ENCODE assay signal across 8 mouse cellular contexts in the genomic region with DNA sequence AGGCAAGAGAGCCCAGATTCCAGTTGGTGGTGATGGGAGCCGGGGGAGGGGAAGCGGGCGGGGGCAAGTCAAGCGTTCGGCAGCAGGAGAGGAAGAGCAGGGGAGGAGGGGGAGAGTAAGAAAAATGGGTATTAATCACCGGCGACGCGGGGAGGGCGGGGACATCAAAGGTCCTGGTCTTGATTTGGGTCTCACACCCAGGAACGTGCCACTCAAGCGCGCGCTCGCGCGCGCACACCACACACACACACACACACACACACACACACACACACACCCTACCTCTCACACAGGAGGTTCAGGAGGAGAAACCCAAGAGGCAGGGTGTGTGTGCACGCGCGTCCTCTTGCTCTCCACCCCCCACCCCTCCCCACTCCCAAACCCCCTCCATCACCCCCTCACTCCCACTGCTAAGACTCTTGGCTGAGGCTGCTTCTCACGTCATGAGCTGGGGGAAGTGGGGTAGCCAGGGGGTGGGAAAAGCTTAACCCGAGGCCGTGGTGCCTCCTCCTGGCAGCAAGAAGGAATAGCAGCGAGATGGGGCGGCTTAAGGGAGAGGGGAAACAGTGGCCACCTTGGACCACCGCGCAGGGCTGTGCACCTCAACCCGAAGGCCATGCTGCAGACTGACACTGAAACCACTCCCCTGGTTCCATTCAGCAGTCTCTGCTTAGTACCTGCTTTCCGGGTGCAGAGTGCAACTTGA. TPM values are rescaled to one million over a fixed set of nuclear protein-coding genes. Genes with fewer than 3 reads are reported as not detected.
DNase-seq lines count a peak whose midpoint lies in the region; ATAC-seq lines count a peak whose summit lies in the region.

Gene Grin2b, minus strand, starts transcription at position 321 of the 706 bp plus-strand sequence.

- H3K9me3 ChIP-seq in kidney, embryonic 16.5 days (ENCODE audit: low read length) = no peaks in the 10 kb centered on the region
- H3K9me3 ChIP-seq in heart, embryonic 14.5 days (ENCODE audit: control insufficient read depth, low read length) = no peaks in the 10 kb centered on the region
- no peaks in the 10 kb centered on the region for H3K9me3 ChIP-seq in midbrain, embryonic 14.5 days (ENCODE audit: control insufficient read depth, low read length)

- no peaks in the 10 kb centered on the region for H3K36me3 ChIP-seq in kidney, embryonic 16.5 days (ENCODE audit: insufficient read depth, low read length)
- no peaks in the 10 kb centered on the region for H3K36me3 ChIP-seq in heart, embryonic 14.5 days (ENCODE audit: control insufficient read depth, insufficient read depth, low read length)
- no peaks in the 10 kb centered on the region for H3K36me3 ChIP-seq in midbrain, embryonic 14.5 days (ENCODE audit: control insufficient read depth, insufficient read depth, low read length)

- under 1% methylated on average over 24 of the region's 30 CpGs for WGBS in kidney, embryonic 16.5 days
- WGBS in heart, embryonic 14.5 days = under 1% methylated on average over 21 of the region's 30 CpGs
- WGBS in midbrain, embryonic 14.5 days = under 1% methylated on average over 30 of the region's 30 CpGs

- no peak for DNase-seq in kidney, adult 11 months
- DNase-seq in cerebellum, postnatal 36 days = peak; percentile 36 to 37
- DNase-seq in left cerebral cortex, postnatal 14 days (ENCODE audit: low spot score in 2 of 2) = peak; percentile 77 to 78
- peak; percentile 89 for DNase-seq in midbrain, embryonic 14.5 days
- no peak for DNase-seq in urinary bladder, adult 2 months (ENCODE audit: low spot score)
- DNase-seq in thymus, postnatal 14 days = no peak

- H3K27ac ChIP-seq in kidney, embryonic 16.5 days (ENCODE audit: low read length) = no peak within 1 kb of the TSS
- H3K27ac ChIP-seq in heart, embryonic 14.5 days (replicated peaks in 1 of 2; ENCODE audit: control insufficient read depth in 1 of 2, insufficient read depth in 1 of 2, low read depth in 2 of 2, low read length in 2 of 2) = no peak within 1 kb of the TSS
- peak within 1 kb of the TSS; percentile 91 for H3K27ac ChIP-seq in midbrain, embryonic 14.5 days (replicated peaks; ENCODE audit: low read depth, low read length)

- peaks cover 46% of the 10 kb centered on the region for H3K27me3 ChIP-seq in kidney, embryonic 16.5 days (ENCODE audit: insufficient read depth, low read length)
- peaks cover 48% of the 10 kb centered on the region for H3K27me3 ChIP-seq in heart, embryonic 14.5 days (ENCODE audit: control insufficient read depth, insufficient read depth, low read length)
- H3K27me3 ChIP-seq in midbrain, embryonic 14.5 days (ENCODE audit: control insufficient read depth, insufficient read depth, low read length) = no peaks in the 10 kb centered on the region

- H3K4me3 ChIP-seq in kidney, embryonic 16.5 days (ENCODE audit: low read length) = peak within 1 kb of the TSS; percentile 51
- peak within 1 kb of the TSS; percentile 40 to 42 for H3K4me3 ChIP-seq in heart, embryonic 14.5 days (ENCODE audit: control insufficient read depth in 1 of 2, insufficient read depth in 1 of 2, low read depth in 1 of 2, low read length in 2 of 2)
- peak within 1 kb of the TSS; percentile 50 for H3K4me3 ChIP-seq in midbrain, embryonic 14.5 days (replicated peaks; ENCODE audit: low read depth, low read length)

- H3K9ac ChIP-seq in kidney, embryonic 16.5 days (replicated peaks; ENCODE audit: low read length) = no peak within 1 kb of the TSS
- H3K9ac ChIP-seq in heart, embryonic 14.5 days (ENCODE audit: low read length) = 0 out of 2 replicates have a peak within 1 kb of the TSS, but pooled peaks have one; percentile 30
- peak within 1 kb of the TSS; percentile 70 for H3K9ac ChIP-seq in midbrain, embryonic 14.5 days (replicated peaks; ENCODE audit: low read length)

- peak; percentile 46; the same call in 1 of the 2 replicates for ATAC-seq in kidney, embryonic 16.5 days (ENCODE audit: low FRiP score, low TSS enrichment)
- ATAC-seq in heart, embryonic 14.5 days (ENCODE audit: insufficient number of reproducible peaks, insufficient read depth, low FRiP score, low read depth) = no peak
- ATAC-seq in midbrain, embryonic 14.5 days (ENCODE audit: low FRiP score, low TSS enrichment) = peak; percentile 77

- peaks cover 17% of the 10 kb centered on the region for H3K4me1 ChIP-seq in kidney, embryonic 16.5 days (ENCODE audit: insufficient read depth, low read length)
- H3K4me1 ChIP-seq in heart, embryonic 14.5 days (ENCODE audit: control insufficient read depth in 2 of 2, insufficient read depth in 2 of 2, low read length in 2 of 2) = peaks cover 2 to 7% of the 10 kb centered on the region in 2 experiments; a peak in 1 of 4 replicates
- H3K4me1 ChIP-seq in midbrain, embryonic 14.5 days (ENCODE audit: control insufficient read depth, insufficient read depth, low read length) = peaks cover 9% of the 10 kb centered on the region

- intact Hi-C loops in left cerebral cortex, postnatal 14 days (cut with DNase I) = loop anchor here (2.0 to 5.0 kb wide), 4 partner anchors 64 to 731 kb away; no protein-coding TSS in a partner anchor

- H3K4me2 ChIP-seq in kidney, embryonic 16.5 days (replicated peaks; ENCODE audit: low read depth, low read length) = peak within 1 kb of the TSS; percentile 89
- peak within 1 kb of the TSS; percentile 87 for H3K4me2 ChIP-seq in heart, embryonic 14.5 days (ENCODE audit: low read length)
- peak within 1 kb of the TSS; percentile 72 for H3K4me2 ChIP-seq in midbrain, embryonic 14.5 days (ENCODE audit: low read length)

RNA-seq across cellular contexts. Expression of gene Grin2b, which starts in this region (rescaled TPM):
- 0.34 and 0.37 TPM in 2 replicates for polyA plus RNA-seq in kidney, embryonic 16.5 days (2015; fragmentation: Nextera tagmentation; extraction: Ambion mirVana)
- polyA plus RNA-seq in heart, embryonic 14.5 days (2014; fragmentation: Nextera tagmentation; extraction: Ambion mirVana) = 0.12 TPM in 1 of 2 replicates, not detected in the other
- 100 to 1,000 TPM; 328 to 355 TPM for total RNA-seq in left cerebral cortex, postnatal 14 days (2021)
- polyA plus RNA-seq in midbrain, embryonic 14.5 days (2014; fragmentation: Nextera tagmentation; extraction: Ambion mirVana) = 41.1 and 53.9 TPM in 2 replicates
- 0.01 TPM in 1 of 2 replicates, not detected in the other for polyA plus RNA-seq in urinary bladder, adult 2 months (2012; rRNA removed)

Comparison
In these comparisons a context has a peak if more than half of its experiments do, and no peak if none do; other contexts are left out.
1. RNA of gene Grin2b (polyA plus RNA-seq): 41.1 to 53.9 TPM in midbrain, embryonic 14.5 days; 0.34 to 0.37 TPM in kidney, embryonic 16.5 days, 0.12 TPM in heart, embryonic 14.5 days and 0.01 TPM in urinary bladder, adult 2 months; every median in the first group is over 10 times any median in the second.
2. Peak in ATAC-seq, H3K4me3 ChIP-seq and H3K4me2 ChIP-seq in kidney, embryonic 16.5 days; RNA of the gene not detected or under 1 TPM.
3. DNase-seq: peak in cerebellum, postnatal 36 days (2 of 2), left cerebral cortex, postnatal 14 days (2 of 2) and midbrain, embryonic 14.5 days (single experiment); none in kidney, adult 11 months (single experiment), urinary bladder, adult 2 months (single experiment) and thymus, postnatal 14 days (single experiment).
4. Peak in every context shown above with its lines, with median percentiles within 50 percentile points of each other: H3K4me2 ChIP-seq and H3K4me3 ChIP-seq.